Mouse (Mus musculus): ENCODE results near the gene A430033K04Rik. TPM values are rescaled to one million over a fixed set of nuclear protein-coding genes. Genes with fewer than 3 reads are reported as not detected.
A peak's percentile ranks its signal among the peaks of the same experiment; 100 is the strongest.

The A430033K04Rik gene
- total RNA-seq (2012; rRNA removed) (2.6 and 3.0 TPM in 2 replicates), polyA plus RNA-seq (2012; ENCODE audit: insufficient read depth in 1 of 2, insufficient read length in 2 of 2, low read depth in 1 of 2, low replicate concordance in 2 of 2, missing spikeins in 1 of 2) (1 to 10 TPM in 1 of 2 experiments, not detected in 1; 2.1 TPM)

GRCm38 (mm10) chr5:138622645-138623477, at the start of gene A430033K04Rik:
TSS of gene A430033K04Rik (plus strand) at chr5:138622859.
- Histone ChIP-seq H3K4me3 (ENCODE audit: control insufficient read depth in 1 of 2, insufficient read depth in 1 of 2, low read depth in 2 of 2, low read length in 2 of 2) (peak within 1 kb of the TSS; percentile 77 to 88), H3K36me3 (ENCODE audit: control insufficient read depth in 1 of 2, insufficient read depth in 2 of 2, low read length in 2 of 2) (peaks cover 1 to 7% of the 10 kb centered on the region in 2 experiments), H3K27ac (ENCODE audit: control insufficient read depth, low read depth, low read length) (peak within 1 kb of the TSS; percentile 2; the same call in 1 of the 2 replicates), H3K9me3 (replicated peaks; ENCODE audit: insufficient read depth, low read length) (no peaks in the 10 kb centered on the region), H3K4me1 (ENCODE audit: control insufficient read depth in 1 of 2, insufficient read depth in 2 of 2, low read length in 2 of 2) (peaks cover 2 to 8% of the 10 kb centered on the region in 2 experiments; a peak in 2 of 4 replicates), H3K27me3 (ENCODE audit: control insufficient read depth in 1 of 2, insufficient read depth in 2 of 2, low read length in 2 of 2) (no peaks in the 10 kb centered on the region), H3K79me2 (ENCODE audit: control insufficient read depth, insufficient read depth, low read length, poor library complexity) (peaks cover 8% of the 10 kb centered on the region), H3K9ac (ENCODE audit: control insufficient read depth, low read depth, low read length, poor library complexity, severe bottlenecking) (peak within 1 kb of the TSS; percentile 64)
- TF ChIP-seq SIN3A (IDR thresholded peaks at IDR 0.05; ENCODE audit: low read length) (0 out of 2 replicates have a peak, but pooled peaks have one; percentile 27), TBP (IDR thresholded peaks at IDR 0.05; ENCODE audit: low read depth, low read length) (peak; percentile 51; the same call in 1 of the 2 replicates), TCF12 (IDR thresholded peaks at IDR 0.05; ENCODE audit: low read depth, low read length) (no peak), GATA1 (IDR thresholded peaks at IDR 0.05; ENCODE audit: low read depth, low read length) (no peak), TAL1 (IDR thresholded peaks at IDR 0.05; ENCODE audit: low read length) (no peak), MEF2A (IDR thresholded peaks at IDR 0.05; ENCODE audit: extremely low read depth, insufficient replicate concordance, low read depth, low read length, poor library complexity, severe bottlenecking) (no peak), MAZ (IDR thresholded peaks at IDR 0.05; ENCODE audit: low read depth, low read length) (no peak), NRF1 (IDR thresholded peaks at IDR 0.05; ENCODE audit: insufficient read depth, low read depth, low read length, poor library complexity, severe bottlenecking) (no peak), POLR2AphosphoS5 (IDR thresholded peaks at IDR 0.05; ENCODE audit: borderline replicate concordance, low read depth, low read length) (no peak), ETS1 (IDR thresholded peaks at IDR 0.05; ENCODE audit: low read depth, low read length) (no peak), CHD2 (IDR thresholded peaks at IDR 0.05; ENCODE audit: low read length) (peak; percentile 38; the same call in 1 of the 2 replicates), HCFC1 (IDR thresholded peaks at IDR 0.05; ENCODE audit: low read depth, low read length) (peak; percentile 54), POLR2A (IDR thresholded peaks at IDR 0.05; ENCODE audit: control insufficient read depth in 1 of 2, insufficient read depth in 1 of 2, low read depth in 1 of 2, low read length in 2 of 2, poor library complexity in 1 of 2) (peak; percentile 47 to 66; a peak in 2 of 4 replicates), POLR2AphosphoS2 (IDR thresholded peaks at IDR 0.05; ENCODE audit: low read length) (no peak), NELFE (IDR thresholded peaks at IDR 0.05; ENCODE audit: low read depth, low read length) (peak; percentile 55), GABPA (IDR thresholded peaks at IDR 0.05; ENCODE audit: low read depth, low read length) (no peak), MAX (IDR thresholded peaks at IDR 0.05; ENCODE audit: low read length) (0 out of 2 replicates have a peak, but pooled peaks have one; percentile 33), USF1 (IDR thresholded peaks at IDR 0.05; ENCODE audit: low read depth, low read length) (no peak), MYC (IDR thresholded peaks at IDR 0.05; ENCODE audit: low read depth, low read length) (no peak)
- DNase-seq (ENCODE audit: low read depth, low spot score) = peak; percentile 96

Measured in MEL (cell line).